Mouse (Mus musculus) hindbrain, embryonic 11.5 days (tissue): ENCODE measurements around the gene Dao. TPM values are rescaled to one million over a fixed set of nuclear protein-coding genes. Genes with fewer than 3 reads are reported as not detected.

Experiments used
- ATAC-seq: fragments of 200-750 bp; cut with Nextera tagmentation; 2 replicates; pipeline ENCODE4 v1.8.0; 2017; ENCODE audit warnings: mild to moderate bottlenecking, moderate TSS enrichment, moderate library complexity; ENCODE audit not compliant: low FRiP score
- DNase-seq: peaks from one replicate; pipeline ENCODE4 v3.0.0-alpha.2; 2015; ENCODE audit warnings: low spot score
- H3K27ac ChIP-seq: fragments of 300-500 bp; sonication (generic); 2 replicates; pipeline ENCODE4 v1.5.1; 2014; ENCODE audit warnings: mild to moderate bottlenecking, low read depth, low read length
- H3K27me3 ChIP-seq: fragments of 300-500 bp; sonication (generic); 2 replicates; pipeline ENCODE4 v1.6.1; 2014; ENCODE audit warnings: mild to moderate bottlenecking, low read length, moderate library complexity, mixed read lengths; ENCODE audit not compliant: control insufficient read depth, insufficient read depth
- H3K36me3 ChIP-seq: fragments of 300-500 bp; sonication (generic); 2 replicates; pipeline ENCODE4 v1.6.1; 2014; ENCODE audit warnings: mild to moderate bottlenecking, low read length, moderate library complexity, mixed read lengths; ENCODE audit not compliant: control insufficient read depth, insufficient read depth
- H3K4me1 ChIP-seq: fragments of 300-500 bp; sonication (generic); replicated peaks from 2 replicates; pipeline ENCODE4 v1.6.1; 2014; ENCODE audit warnings: low read length, mixed read lengths; ENCODE audit not compliant: control insufficient read depth, insufficient read depth
- H3K4me2 ChIP-seq: fragments of 300-500 bp; sonication (generic); replicated peaks from 2 replicates; pipeline ENCODE4 v1.6.1; 2014; ENCODE audit warnings: mild to moderate bottlenecking, low read depth, low read length
- H3K4me3 ChIP-seq: fragments of 300-500 bp; sonication (generic); 2 replicates; pipeline ENCODE4 v1.5.1; 2014; ENCODE audit warnings: low read depth, low read length
- H3K9ac ChIP-seq: fragments of 300-500 bp; sonication (generic); 2 replicates; pipeline ENCODE4 v1.6.1; 2014; ENCODE audit warnings: low read depth, low read length
- H3K9me3 ChIP-seq: fragments of 300-500 bp; sonication (generic); 2 replicates; pipeline ENCODE4 v1.6.1; 2016; ENCODE audit warnings: low read length; ENCODE audit not compliant: control insufficient read depth
- WGBS: fragments of 180-500 bp; shearing (Covaris S2); extraction: QIAGEN DNeasy Blood & Tissue Kit; methylation state at CpG from one replicate; pipeline ENCODE4 v1.1.7; 2014; 5-methylcytosine and 5-hydroxymethylcytosine counted together
- polyA plus RNA-seq: library from polyadenylated mRNA; unstranded; fragments of >200 nt; fragmentation: Nextera tagmentation; extraction: Ambion mirVana; gene quantifications from 2 replicates; pipeline ENCODE4 v1.2.1, GENCODE M21; 2014

Dao gene
- polyA plus RNA-seq, 1 experiment from 2014 or later: not detected

GRCm38 (mm10) chr5:114045134-114045533 is 41.6 kb downstream of the Dao start:
- Histone ChIP-seq H3K4me1 (no peaks in the 10 kb centered on the region), H3K9me3 (no peaks in the 10 kb centered on the region), H3K4me2 (no peak overlapping the region), H3K27me3 (no peaks in the 10 kb centered on the region; the same call in 1 of the 2 replicates), H3K36me3 (no peaks in the 10 kb centered on the region), H3K4me3 (no peak overlapping the region), H3K27ac (no peak overlapping the region), H3K9ac (no peak overlapping the region)
- WGBS: 69% methylated on average over 1 of the region's 1 CpGs
- DNase-seq: no peak
- no peak for ATAC-seq

DNA sequence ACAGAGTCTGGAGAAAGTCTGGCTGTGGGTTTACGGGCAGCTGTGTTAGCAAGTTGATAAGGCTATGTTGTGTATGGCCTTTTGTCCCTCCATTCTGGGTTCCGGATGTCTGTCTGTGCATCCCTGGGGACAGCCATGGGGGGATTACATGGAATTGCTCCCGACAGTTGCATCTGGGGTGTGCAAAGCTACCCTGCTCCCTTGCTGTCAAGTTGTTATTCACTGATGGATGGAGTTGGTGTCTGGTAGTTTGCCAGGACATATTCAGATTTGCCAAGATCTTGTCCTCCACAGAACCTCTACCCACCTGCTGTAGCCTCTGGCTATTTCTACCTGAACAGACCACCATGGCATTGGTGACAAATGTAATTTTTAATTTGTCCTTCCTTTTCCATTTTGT is 42.6 kb downstream of the Dao start:
- Histone ChIP-seq H3K36me3 (no peaks in the 10 kb centered on the region), H3K27ac (no peak overlapping the region), H3K9ac (no peak overlapping the region), H3K4me2 (no peak overlapping the region), H3K9me3 (no peaks in the 10 kb centered on the region), H3K4me1 (no peaks in the 10 kb centered on the region), H3K27me3 (no peaks in the 10 kb centered on the region; the same call in 1 of the 2 replicates), H3K4me3 (no peak overlapping the region)
- 85% methylated on average over 3 of the region's 3 CpGs for WGBS
- ATAC-seq (no peak), DNase-seq (no peak)

DNA sequence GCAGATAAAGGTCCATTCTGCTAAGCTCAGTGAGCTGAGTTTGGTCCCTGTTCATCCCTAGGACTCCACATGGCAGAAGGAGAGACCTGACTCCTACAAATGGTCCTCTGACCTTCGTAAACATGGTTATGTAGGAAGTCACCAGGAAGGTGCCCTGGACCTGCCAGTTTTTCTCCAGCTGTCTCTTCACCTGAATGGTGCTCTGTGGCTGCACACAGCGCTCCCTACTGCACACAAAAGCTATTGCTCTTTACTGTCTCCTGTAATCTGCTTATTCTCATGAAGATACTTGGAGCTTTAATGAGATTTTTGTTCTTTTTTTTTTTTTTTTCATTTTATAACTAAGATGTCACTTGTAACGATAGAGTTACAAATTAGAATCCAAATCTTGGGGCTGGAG is 43.1 kb downstream of the Dao start:
- no peaks in the 10 kb centered on the region for H3K4me1 ChIP-seq
- H3K36me3 ChIP-seq: no peaks in the 10 kb centered on the region
- DNase-seq (no peak), ATAC-seq (no peak)
- no peaks in the 10 kb centered on the region for H3K9me3 ChIP-seq
- WGBS: 61% methylated on average over 3 of the region's 3 CpGs
- H3K27me3 ChIP-seq: no peaks in the 10 kb centered on the region; the same call in 1 of the 2 replicates
- no peak overlapping the region for H3K9ac ChIP-seq
- H3K27ac ChIP-seq: no peak overlapping the region
- H3K4me3 ChIP-seq: no peak overlapping the region
- no peak overlapping the region for H3K4me2 ChIP-seq

GRCm38 (mm10) chr5:114047182-114047581 is 43.7 kb downstream of the Dao start:
- H3K4me2 ChIP-seq: no peak overlapping the region
- no peaks in the 10 kb centered on the region for H3K36me3 ChIP-seq
- H3K9me3 ChIP-seq: no peaks in the 10 kb centered on the region
- no peaks in the 10 kb centered on the region for H3K4me1 ChIP-seq
- no peaks in the 10 kb centered on the region; the same call in 1 of the 2 replicates for H3K27me3 ChIP-seq
- no peak overlapping the region for H3K9ac ChIP-seq
- 87% methylated on average over 5 of the region's 5 CpGs for WGBS
- ATAC-seq (no peak), DNase-seq (no peak)
- no peak overlapping the region for H3K27ac ChIP-seq
- no peak overlapping the region for H3K4me3 ChIP-seq

DNA sequence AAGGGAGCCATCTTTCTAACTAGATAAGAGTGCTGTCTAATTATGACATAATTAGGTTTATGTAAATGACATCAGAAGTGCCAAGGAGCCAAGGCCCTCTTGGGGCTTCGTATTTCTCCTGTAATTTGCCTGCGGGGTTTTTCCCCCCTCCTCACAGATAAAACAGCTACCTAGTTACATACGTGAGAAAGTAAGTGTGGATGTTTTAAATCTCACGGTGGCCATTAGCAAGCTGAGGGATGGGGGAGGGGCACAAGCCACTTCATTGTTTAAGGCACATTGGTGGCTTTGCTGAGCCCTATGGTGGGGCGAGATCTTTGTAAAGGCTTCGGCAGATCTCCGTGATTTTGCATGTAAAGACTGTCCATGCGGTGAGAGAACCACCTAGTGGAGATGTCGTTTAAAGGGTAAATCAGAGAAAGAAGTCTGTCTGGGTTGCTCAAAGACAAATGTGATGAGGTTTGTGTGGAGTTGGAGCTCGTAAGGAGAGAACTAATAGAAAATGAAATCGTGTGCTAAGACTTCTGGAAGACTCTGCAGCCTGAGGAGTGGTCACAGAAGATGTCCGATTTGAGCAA is 45.3 kb downstream of the Dao start:
- Histone ChIP-seq H3K27me3 (no peaks in the 10 kb centered on the region; the same call in 1 of the 2 replicates), H3K9me3 (no peaks in the 10 kb centered on the region), H3K4me3 (no peak overlapping the region), H3K4me1 (no peaks in the 10 kb centered on the region), H3K27ac (no peak overlapping the region), H3K4me2 (no peak overlapping the region), H3K9ac (no peak overlapping the region), H3K36me3 (no peaks in the 10 kb centered on the region)
- WGBS: 61% methylated on average over 12 of the region's 12 CpGs
- ATAC-seq (no peak), DNase-seq (no peak)

DNA sequence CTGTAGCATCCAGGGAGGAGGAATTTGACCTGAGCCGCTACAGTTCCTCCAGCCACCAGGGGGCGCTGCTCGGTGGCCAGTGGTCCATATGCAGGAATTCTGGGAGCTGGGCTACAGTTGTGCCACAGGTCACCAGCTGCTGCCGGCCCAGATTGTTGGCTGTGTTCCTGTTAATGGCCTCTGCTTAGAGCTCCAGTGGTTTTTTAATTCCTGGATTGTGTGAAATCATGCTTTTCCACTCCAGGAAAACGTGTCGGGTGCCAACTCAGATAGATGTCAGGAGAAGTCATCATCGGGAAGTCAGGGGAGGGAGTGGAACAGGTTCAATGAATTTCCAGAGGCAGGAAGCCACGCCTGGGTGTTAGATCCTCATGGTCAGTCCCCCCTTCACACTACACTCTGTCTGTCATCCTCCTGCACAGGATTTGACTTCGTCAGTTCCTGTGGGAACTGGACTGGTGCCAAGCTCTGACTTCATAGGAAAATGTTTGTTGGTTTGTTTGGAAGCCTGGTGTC is 48.8 kb downstream of the Dao start:
- no peak overlapping the region for H3K27ac ChIP-seq
- 39% methylated on average over 9 of the region's 9 CpGs for WGBS
- no peak overlapping the region for H3K4me3 ChIP-seq
- H3K27me3 ChIP-seq: no peaks in the 10 kb centered on the region
- no peak overlapping the region for H3K4me2 ChIP-seq
- H3K36me3 ChIP-seq: no peaks in the 10 kb centered on the region
- ATAC-seq (no peak), DNase-seq (peak; percentile 85)
- no peaks in the 10 kb centered on the region for H3K9me3 ChIP-seq
- H3K9ac ChIP-seq: no peak overlapping the region
- no peaks in the 10 kb centered on the region for H3K4me1 ChIP-seq

- no peak overlapping the region for H3K4me3 ChIP-seq
- no peak for DNase-seq
- 81% methylated on average over 9 of the region's 9 CpGs for WGBS
- no peak overlapping the region for H3K4me2 ChIP-seq
- no peaks in the 10 kb centered on the region for H3K27me3 ChIP-seq
- H3K9ac ChIP-seq: no peak overlapping the region
- no peaks in the 10 kb centered on the region for H3K9me3 ChIP-seq
- H3K36me3 ChIP-seq: no peaks in the 10 kb centered on the region
- no peaks in the 10 kb centered on the region for H3K4me1 ChIP-seq
- H3K27ac ChIP-seq: no peak overlapping the region
- no peak for ATAC-seq
These were observed 53.7 kb downstream of the Dao start for GRCm38 (mm10) chr5:114057129-114057731.

- Histone ChIP-seq H3K9me3 (no peaks in the 10 kb centered on the region), H3K27me3 (no peaks in the 10 kb centered on the region), H3K4me2 (no peak overlapping the region), H3K9ac (no peak overlapping the region), H3K4me1 (no peaks in the 10 kb centered on the region), H3K36me3 (no peaks in the 10 kb centered on the region), H3K4me3 (no peak overlapping the region), H3K27ac (no peak overlapping the region)
- no peak for ATAC-seq
- no peak for DNase-seq
- 59% methylated on average over 6 of the region's 7 CpGs for WGBS
These were observed 58.2 kb downstream of the Dao start for GRCm38 (mm10) chr5:114061675-114062074.

DNA sequence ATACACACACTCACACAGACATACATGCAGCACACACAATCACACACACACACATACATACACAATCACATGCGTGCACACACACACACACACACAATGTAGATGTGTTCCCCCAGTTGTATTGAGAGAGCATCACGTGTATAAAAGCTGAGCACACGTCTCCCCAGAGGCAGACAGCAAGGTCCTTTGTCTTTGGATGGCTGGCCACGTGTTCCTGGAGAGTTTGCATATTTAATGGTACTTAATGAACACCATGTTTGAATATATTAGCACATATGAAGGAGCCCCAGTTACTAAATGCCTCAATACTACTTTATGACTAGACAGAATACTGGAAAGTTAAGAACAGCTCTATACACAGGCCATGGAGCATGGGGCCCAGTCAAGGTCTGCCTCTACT is 60.5 kb downstream of the Dao start:
- Histone ChIP-seq H3K4me2 (no peak overlapping the region), H3K4me1 (no peaks in the 10 kb centered on the region), H3K9ac (no peak overlapping the region), H3K36me3 (no peaks in the 10 kb centered on the region), H3K27me3 (no peaks in the 10 kb centered on the region), H3K4me3 (no peak overlapping the region), H3K9me3 (no peaks in the 10 kb centered on the region), H3K27ac (no peak overlapping the region)
- no peak for DNase-seq
- WGBS: 75% methylated on average over 4 of the region's 4 CpGs
- ATAC-seq: no peak
